Mouse (Mus musculus) B cell, adult 2 months (primary cell): Measurements from ENCODE around the gene Cmtm4.

ENCODE experiments used
- DNase-seq, 2 experiments: peaks; one replicate each; pipeline ENCODE4 v3.0.0; 2022

Gene Cmtm4

GRCm38 (mm10) chr8:104410628-104411273 lies 15.1 kb upstream of the Cmtm4 start:
- DNase-seq = no peak

- DNase-seq = no peak
Measured at GRCm38 (mm10) chr8:104408328-104409110, 12.9 kb upstream of the Cmtm4 start.

- no peak for DNase-seq
Measured at GRCm38 (mm10) chr8:104406340-104407128, 10.9 kb upstream of the Cmtm4 start.

- no peak for DNase-seq
Measured at GRCm38 (mm10) chr8:104405430-104406187, 10.0 kb upstream of the Cmtm4 start.

- no peak for DNase-seq
Measured at GRCm38 (mm10) chr8:104403596-104403995, 8.0 kb upstream of the Cmtm4 start.

GRCm38 (mm10) chr8:104394801-104395702 lies 555 bp downstream of the Cmtm4 start:
- peak; percentile 34 to 42 for DNase-seq

- no peak for DNase-seq
Measured at GRCm38 (mm10) chr8:104393767-104394166, 1.8 kb downstream of the Cmtm4 start.

GRCm38 (mm10) chr8:104393139-104393538 lies 2.5 kb downstream of the Cmtm4 start:
- no peak for DNase-seq

GRCm38 (mm10) chr8:104390245-104390644 lies 5.4 kb downstream of the Cmtm4 start:
- no peak for DNase-seq

- no peak for DNase-seq
Measured at GRCm38 (mm10) chr8:104387980-104388379, 7.6 kb downstream of the Cmtm4 start.

- no peak for DNase-seq
Measured at GRCm38 (mm10) chr8:104387501-104387900, 8.1 kb downstream of the Cmtm4 start.

GRCm38 (mm10) chr8:104386693-104387092 lies 8.9 kb downstream of the Cmtm4 start:
- no peak for DNase-seq

GRCm38 (mm10) chr8:104383977-104384376 lies 11.6 kb downstream of the Cmtm4 start:
- no peak for DNase-seq

- DNase-seq = no peak
Measured at GRCm38 (mm10) chr8:104383296-104383695, 12.3 kb downstream of the Cmtm4 start.

- DNase-seq = no peak
Measured at GRCm38 (mm10) chr8:104380961-104381411, 14.6 kb downstream of the Cmtm4 start.

- no peak for DNase-seq
Measured at GRCm38 (mm10) chr8:104380269-104380668, 15.3 kb downstream of the Cmtm4 start.

- no peak for DNase-seq
Measured at GRCm38 (mm10) chr8:104379301-104379836, 16.2 kb downstream of the Cmtm4 start.

- DNase-seq = no peak
Measured at GRCm38 (mm10) chr8:104376669-104377068, 18.9 kb downstream of the Cmtm4 start.

- DNase-seq = no peak
Measured at GRCm38 (mm10) chr8:104375959-104376358, 19.6 kb downstream of the Cmtm4 start.

- no peak for DNase-seq
Measured at GRCm38 (mm10) chr8:104374864-104375846, 20.5 kb downstream of the Cmtm4 start.
